Mouse (Mus musculus) layer of hippocampus, adult 11-12 months (tissue): ENCODE measurements at regions not wholly inside any gene's neighbourhood (a gene's known extent, or its start where the extent isn't known, plus 50 kb on each side); places are given as distances from the start of the nearest gene placed in this dataset.
A peak's percentile ranks its signal among the peaks of the same experiment; 100 is the strongest.

Experiments
- DNase-seq: peaks from one replicate; pipeline ENCODE4 v3.0.0; 2022; ENCODE audit warnings: low spot score

DNA sequence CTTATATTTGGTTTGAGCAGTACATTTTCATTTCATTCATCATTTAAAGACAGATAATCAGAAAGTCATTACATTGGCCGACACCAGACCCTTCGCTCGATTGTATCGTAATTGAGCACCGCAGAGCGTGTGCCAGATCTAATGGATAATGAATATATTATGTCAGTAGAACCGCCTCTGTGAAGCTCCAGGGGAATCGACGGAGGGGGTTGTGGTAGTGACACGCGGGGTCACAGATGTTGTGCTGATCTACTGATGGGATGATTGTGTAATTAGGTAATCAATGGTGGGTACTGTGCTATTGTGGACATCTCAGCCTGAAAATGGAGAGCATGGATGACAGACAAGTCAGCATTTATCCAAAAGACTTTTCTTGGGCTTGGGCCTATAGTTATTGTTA is 414.3 kb upstream of the Tenm2 start:
- no peak for DNase-seq

DNA sequence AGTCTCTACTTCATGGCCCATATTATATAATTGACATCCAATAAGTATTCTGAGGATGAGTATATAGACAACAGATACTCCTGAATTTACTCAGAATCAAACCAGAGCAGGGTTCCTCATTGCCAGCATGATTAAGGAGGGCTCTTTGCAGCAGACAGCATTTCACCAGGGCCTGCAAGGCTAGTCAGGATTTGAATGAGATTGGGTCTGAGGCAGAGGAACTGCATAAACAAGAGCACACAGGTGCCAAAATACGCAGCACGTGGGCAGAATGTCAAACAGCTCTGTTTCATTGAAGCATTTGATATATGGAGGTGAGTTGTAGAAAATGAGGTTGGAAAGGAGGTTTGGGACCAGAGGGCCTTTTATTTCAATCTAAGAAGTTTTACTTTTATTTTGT is 387.5 kb upstream of the Tenm2 start:
- no peak for DNase-seq

DNA sequence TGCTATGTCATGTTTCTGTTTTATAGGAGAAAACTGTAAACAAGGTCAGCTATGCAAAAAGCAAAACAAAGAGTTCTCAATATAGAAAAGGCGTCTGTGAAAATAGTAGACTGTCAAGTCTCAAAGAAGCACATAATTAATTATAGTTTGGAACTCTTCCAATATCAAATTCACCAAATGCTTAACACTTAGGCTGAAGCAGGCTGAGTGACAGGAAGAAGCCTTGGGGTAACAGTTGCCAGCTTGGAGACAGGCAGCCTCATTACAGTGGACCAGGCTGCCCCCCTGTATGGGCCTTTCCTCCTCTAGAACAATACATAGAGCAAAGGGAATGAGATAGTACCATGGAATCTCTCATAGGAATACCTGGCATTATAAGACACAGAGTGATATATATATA is 364.8 kb upstream of the Tenm2 start:
- DNase-seq: no peak

DNA sequence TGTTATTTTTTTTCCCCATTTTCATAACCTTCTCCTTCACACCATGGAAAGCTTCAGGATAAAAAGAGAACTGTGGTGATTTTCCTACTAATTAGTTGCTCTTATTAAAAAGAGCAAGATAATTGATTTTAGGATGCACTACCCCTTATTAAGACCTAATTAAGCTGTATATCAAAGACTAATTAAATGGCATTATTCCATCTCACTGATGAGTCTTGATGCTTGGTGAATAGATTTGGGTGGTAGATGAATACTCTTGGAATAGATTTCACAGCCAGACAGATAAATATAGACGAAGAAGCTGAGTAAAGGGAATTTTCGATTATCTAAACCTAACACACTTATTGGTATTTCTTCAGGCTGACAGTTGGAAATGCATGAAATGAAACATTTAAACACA is 346.5 kb upstream of the Tenm2 start:
- no peak for DNase-seq

DNA sequence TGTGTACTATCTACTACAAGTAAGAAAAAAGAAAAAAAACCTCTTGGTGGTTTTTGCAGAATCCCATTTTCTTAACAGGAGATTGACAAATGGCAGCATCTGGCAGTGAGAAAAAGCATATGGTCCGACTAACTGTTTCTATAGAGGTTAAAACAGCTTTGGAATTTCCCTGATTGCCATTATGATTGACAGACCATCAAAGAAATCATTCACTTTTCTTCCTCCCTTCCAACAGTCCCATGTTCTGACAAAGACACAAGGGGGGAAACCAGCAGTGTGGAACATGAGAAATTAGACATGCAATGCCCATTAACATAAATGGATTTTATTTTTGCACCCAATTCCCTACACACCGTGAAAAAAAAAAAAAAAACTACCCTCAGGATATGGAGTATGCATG is 297.9 kb upstream of the Tenm2 start:
- DNase-seq: no peak

DNA sequence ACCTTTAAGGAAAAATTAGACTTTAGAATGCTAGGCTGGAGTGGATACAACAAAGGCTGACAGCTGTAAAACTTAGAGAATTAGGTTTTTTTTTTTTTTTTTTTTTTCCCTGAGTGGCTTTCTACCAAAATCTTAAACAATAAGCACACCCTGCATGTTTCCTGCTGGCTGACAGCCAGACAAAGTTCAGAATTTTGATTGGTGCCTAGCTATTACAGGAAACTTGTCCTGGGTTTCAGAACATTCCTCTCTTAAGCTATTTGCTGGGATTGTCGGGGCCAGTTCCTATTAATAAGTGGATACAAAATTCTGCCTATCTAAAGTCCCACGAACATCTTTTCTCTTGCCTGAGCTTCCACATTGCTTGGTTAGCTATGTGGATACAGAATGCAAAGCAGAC is 296.7 kb upstream of the Tenm2 start:
- no peak for DNase-seq

DNA sequence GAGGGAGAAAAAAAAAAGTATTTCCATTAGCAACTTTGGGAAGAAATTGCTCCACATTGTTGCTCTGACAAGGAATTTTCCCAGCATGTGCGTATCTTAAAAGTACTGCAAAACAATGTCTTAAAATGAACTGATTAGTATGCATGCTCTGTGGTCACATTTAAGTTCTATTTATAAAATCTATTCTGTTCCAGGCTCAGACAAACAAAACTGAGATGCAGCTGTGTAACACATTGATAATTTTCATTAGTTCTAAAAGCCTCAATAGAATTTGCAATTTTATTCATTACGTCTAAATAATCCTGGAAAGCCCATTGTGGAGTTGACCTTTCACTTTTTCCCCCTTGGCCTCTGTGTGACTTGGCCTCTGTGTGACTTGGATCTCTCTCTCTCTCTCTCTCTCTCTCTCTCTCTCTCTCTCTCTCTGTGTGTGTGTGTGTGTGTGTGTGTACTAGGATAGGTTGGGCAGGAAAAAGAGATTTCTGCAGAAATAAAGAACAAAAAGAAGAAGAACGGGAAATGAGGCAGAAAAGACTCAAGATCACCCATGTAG is 262.8 kb upstream of the Tenm2 start:
- DNase-seq: no peak

DNA sequence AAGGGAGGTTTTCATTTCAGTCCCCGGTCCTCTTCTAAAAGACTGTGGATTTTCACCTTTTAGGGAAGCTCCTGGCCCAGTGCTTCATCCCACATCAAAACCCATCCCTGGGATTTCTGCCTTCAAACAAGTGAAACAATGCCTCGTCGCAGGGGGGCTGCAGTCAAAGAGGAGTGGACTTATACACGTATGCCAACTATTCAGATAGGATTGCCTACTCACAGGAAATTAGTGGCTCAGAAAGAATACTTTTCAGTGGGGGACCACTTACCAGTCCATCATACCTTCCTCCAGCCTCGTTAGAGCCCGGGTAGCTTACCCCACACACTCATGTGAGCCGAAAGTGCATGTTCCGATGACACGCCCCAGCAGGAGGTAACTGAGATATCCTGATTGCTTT is 262.1 kb upstream of the Tenm2 start:
- DNase-seq: no peak

DNA sequence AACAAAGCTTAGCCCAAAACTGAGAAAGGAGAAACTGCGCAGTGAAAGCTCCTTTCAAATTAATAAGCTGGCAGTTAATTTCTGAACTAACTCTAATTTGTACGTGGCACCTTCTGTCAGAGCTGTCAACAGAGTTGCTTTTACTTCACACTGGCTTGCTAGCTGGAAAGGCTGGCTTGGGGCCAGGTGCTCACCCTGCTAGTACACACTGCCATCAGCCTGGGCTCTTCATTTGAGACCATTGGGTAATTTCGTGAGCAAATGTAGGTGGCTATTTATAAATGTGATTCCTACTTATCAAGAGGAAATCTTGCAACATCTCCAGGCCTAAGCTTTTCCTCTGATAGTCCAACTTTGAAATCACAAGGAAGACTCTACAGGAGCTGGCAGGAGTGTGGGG is 244.5 kb upstream of the Tenm2 start:
- DNase-seq: peak; percentile 52

DNA sequence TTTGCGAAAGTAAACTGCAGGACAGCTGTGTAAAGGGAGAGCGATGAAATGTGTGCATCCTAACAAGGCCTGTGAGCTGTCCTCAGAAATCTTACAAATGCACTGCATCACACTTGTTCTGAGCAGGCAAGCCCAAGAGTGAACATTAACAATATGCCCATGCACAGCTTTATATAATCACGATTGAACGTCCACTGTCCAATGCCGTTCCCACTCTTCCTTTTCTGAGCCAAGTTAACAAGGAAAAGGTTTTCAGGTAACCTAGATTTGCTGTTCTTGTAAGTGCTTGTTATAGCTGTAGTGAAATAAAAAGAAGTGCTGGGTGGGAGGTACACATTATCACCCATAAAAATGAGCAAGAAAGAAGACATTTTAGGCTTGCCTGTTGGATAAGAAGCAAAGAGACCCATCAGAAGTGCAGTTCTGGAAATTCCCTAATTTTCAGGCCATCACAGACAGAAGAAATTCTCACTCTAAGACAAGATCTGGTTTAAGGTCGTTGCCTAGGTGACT is 243.3 kb upstream of the Tenm2 start:
- no peak for DNase-seq

DNA sequence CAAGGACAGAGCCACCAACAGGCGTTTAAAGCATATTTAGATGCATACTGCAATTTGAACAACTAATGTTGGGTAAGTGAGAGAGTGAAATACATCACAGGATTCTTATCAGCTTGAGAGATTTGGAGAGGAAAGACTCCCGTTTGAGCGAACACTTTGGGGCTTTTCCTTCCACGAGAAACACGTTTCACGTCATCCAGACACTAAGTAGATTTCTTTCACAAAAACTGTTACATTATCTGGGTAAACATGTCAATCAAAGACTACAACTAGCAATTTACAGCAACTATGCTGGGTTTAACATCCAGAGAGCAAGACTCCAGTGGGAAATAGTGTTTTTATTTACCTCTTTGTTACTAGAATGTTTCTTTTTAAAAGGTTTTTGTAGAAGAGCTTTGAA is 238.3 kb upstream of the Tenm2 start:
- no peak for DNase-seq

DNA sequence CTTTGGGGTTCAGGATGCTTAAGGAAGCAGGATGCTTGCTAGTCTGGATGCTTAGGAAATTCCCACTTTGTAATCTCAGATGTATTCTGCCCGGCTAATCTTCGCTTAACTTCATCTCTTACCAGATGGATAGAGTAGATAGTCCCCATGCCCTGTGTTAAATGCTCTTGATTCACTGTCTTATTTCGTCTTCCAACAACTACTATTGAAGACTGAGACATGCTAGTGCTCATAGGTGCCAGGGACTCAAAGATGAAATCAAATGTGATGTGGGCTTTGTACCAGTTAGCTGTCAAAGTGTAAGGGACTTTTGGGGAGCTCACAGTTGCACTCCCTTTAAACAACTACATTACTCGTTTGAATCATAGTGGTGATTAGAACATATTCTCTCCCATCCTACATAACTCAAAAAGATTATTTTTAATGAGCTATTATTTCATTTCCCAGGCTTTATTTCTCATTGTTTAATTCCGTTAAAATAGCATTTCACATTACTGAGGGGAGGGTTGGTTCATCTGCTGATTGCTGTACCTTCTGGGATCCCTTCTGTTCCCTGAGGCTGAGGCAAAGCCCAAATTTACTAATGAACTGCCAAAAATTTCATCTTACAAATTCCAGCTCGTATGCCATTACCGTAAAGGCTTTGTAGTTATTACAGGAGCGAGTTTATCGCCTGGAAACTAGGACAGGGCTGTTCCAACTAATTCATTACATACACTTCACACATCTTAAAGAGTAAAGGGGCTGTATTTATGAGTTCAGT is 228.1 kb upstream of the Tenm2 start:
- DNase-seq: peak; percentile 57

DNA sequence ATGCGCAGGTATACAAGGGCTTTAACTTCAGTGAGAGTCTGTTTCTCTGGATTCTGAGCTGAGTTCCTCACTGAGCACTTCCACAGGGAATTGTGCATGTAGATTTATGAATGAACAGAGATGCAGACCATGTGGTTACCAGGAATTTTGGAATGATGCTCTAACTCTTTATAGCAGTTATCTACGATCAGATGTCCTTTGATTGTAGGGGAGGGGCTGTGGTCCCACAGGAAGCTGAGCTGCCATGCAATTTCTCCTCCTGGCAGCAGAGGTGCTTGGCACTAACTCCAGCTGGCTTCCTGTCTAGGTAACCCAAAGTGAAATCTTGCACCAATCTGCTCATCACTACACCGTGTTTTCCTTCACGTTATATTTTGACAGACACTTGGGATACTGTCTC is 226.6 kb upstream of the Tenm2 start:
- no peak for DNase-seq

DNA sequence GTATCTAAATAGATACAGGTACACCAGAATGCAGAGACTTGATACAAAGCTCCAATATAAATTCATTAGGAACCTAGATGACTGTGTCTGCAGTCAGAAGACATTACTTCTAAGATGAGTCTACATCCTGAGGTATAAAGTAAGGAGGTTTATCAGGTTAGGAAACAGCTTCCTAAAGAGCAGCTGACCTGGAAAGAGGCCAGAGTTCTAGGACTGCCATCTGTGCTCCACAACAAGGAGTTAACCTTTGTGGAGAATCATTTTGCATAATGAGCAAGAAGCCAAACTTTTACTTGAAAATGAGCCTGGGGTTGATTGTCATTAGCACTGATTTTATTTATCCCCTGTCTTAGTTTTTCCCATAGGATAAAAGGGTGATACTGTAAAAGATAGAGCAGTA is 211.6 kb upstream of the Tenm2 start:
- DNase-seq: no peak

DNA sequence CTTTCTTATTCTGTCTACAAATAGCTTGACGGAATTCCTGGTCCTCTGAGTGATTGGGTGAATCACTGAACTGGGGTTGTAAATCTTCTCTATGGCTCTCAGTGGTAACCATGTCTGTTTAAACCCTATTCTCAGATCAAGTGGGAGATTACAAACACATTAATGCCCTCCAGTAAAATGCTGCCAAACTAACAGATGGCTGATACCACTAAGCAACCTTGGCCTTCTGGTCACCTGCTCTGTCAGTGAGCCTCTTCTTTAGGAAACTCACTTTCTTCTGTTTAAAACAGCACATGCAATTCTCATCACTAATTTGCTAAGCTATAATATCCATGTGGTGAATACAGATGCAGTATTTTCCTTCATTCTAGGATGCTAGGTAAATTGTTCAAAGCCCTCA is 210.9 kb upstream of the Tenm2 start:
- no peak for DNase-seq

DNA sequence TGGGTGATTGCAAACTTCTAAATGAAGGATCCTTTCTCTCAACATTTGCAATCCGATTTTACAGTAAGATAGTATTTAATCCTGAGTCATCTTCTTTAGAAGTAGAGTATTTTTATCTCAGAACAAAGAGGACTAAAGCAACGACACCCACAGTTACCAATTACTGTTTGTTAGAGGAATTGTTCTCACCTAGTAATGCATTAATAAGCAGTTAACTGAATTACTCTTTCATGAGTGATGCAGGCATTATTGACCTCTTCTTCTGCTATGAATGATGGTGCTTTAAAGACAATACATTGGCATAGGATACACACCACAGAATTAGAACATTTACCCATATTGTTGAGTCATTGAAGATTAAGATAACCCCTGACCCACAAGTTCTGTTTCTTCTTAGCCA is 207.0 kb upstream of the Tenm2 start:
- DNase-seq: no peak

DNA sequence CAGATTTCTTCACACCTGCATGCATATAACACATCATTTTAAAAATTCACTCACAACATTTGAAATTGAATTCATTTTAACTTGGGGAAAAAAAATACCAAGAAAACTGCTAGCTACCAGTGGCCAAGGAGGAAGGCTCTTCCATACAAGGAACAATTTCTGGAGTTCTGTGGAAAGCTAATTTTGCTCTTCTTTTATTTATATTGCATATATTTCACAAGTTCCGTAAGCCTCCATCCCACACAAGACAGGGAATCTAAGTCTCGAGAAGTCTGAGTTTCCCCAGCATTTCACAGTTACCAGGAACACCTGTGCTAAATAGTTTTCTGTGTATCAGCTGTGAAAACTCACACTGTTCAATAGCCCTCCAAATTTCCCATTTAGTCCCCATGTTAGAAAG is 198.8 kb upstream of the Tenm2 start:
- DNase-seq: no peak

DNA sequence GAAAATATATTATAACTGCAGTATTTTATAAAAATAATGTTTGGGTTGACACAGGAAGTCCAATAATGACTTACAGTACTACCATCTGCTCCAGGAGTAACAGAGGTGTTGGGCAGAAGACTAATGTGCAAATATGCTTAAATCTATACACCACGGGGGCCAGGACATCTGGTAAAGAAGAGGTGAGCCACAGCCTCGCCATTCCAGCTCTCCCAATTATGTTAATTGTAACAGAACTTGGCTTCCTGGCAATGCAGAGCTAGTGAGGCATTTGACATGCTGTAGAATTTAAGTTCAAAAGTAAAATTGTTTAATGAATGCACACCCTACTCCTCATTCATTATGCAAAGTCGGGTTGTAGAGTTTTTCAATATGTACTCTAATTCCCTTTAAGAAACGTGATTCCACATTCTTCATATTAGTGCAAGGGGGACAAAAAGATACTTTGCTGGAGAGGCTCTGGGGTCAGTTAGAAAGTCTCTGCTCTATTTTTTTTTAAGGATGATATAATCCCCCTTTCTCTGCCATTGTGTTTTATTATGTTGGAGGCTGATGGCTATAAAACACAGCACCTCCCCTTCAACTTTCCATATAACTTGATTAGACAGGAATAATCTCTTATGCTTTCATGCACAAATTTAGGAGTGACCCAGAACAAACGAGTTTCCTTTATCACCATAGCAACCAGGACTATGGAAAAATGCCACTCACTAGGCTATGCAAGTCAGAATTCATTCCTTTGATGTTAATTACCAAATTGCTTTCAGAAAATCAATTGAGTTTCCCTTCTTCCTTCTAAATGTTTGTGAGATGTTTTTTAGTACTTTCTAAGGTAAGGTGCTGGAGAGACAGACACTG is 188.8 kb upstream of the Tenm2 start:
- DNase-seq: no peak

DNA sequence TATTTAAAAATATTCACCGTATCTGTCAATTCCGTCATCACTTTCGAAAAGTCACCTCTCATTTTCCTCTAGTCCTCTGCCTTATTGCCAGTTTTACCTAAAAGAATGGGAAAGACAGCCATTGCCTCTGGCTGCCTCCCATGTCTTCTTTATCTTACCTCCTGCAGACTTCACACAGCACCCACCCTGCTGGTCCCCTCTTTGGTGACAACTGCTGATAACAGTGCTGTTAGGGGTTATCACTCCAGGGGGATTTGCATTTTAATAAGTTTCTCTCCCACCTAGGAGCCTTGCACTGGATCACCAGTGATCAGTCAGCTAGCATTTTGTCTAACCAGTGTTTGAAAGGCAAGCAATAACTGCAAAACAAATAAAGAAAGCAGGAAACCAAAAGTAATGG is 177.1 kb upstream of the Tenm2 start:
- DNase-seq: no peak

DNA sequence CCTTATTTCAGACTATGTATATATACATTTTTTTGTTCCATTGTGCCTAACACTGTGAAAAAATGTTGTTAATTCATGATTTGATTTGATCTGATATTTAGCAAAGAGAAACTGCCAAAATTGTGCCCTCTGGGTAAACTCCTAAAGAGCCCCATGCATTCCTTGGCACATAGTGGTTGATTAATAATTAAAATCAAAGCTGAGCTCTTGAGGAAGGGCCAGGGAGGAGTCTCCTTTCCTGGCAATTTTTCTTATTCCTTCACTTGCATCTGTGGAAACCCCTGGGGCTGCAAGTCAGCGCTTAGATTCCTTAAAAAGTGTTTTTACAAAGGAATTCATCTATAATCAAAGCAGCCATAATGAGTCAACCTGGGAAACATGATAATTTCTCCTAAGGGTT is 132.2 kb upstream of the Tenm2 start:
- no peak for DNase-seq

DNA sequence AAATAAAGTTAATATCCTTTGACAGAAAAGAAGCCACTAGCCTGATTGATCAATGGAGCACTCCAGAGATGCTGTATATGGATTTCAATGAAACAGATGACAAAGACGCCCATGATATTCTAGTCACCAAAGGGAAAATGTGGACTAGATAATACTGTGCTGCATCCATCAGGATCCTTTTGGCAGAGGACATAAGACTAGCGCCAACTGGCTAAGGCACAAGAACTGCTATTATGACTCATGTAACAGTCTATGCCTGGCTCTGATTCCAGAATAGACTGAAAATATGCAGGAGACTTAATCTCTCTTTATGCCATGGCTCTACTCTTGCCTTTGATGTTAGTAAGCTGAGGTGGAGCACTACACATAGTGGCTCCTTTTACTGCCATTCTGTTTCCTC is 128.7 kb upstream of the Tenm2 start:
- DNase-seq: peak; percentile 66

DNA sequence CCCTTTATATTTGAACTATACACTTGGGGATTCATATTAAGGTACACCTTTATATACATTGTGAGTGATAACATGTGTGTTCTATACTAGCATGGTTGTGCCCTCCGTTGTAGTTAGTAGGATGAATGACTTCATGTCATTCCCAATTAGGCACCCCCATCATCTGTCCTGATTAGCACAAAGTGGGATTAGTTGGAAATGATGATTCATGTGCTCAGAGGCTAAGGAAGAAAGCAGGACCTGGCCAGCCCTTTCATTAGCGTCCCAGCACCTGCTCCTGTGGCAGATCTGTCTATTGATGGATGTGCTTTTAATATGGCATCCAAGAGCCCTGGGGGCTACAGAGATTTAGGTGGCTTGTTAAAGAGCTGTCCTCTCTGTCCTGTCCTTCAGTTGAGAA is 119.3 kb upstream of the Tenm2 start:
- no peak for DNase-seq

DNA sequence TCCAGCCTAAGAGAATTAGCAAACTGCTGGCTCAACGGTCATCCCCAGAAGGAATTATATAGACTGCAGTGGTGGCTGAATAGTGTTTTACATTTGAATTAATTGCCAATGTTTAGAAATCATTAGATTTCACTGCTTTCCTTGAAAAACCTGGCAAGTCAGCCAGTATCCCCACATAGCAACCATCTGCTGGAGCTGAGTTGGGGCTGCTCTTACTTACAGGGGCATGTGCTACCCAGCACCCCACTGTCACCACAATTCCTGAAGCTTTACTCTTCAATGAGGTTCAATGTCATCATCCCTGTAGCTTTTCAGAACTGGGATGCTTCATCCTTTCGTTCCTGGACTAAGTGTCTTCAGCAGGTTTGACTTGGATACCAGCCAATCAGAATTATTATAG is 73.9 kb upstream of the Tenm2 start:
- DNase-seq: no peak
